Mouse (Mus musculus) stomach, embryonic 15.5 days (tissue): ENCODE data around the gene Reep6. TPM values are rescaled to one million over a fixed set of nuclear protein-coding genes. Genes with fewer than 3 reads are reported as not detected.
A peak's percentile ranks its signal among the peaks of the same experiment; 100 is the strongest.

Source experiments
- ATAC-seq: fragments of 200-750 bp; cut with Nextera tagmentation; 2 replicates; pipeline ENCODE4 v1.8.0; 2017; ENCODE audit warnings: low read depth, moderate number of reproducible peaks, moderate TSS enrichment; ENCODE audit not compliant: insufficient read depth, low FRiP score
- H3K27ac ChIP-seq: fragments of 300-500 bp; sonication (generic); 2 replicates; pipeline ENCODE4 v1.5.1; 2015; ENCODE audit warnings: mild to moderate bottlenecking, inconsistent platforms
- H3K27me3 ChIP-seq: fragments of 300-500 bp; sonication (generic); replicated peaks from 2 replicates; pipeline ENCODE4 v1.6.1; 2015; ENCODE audit warnings: inconsistent platforms
- H3K36me3 ChIP-seq: fragments of 300-500 bp; sonication (generic); 2 replicates; pipeline ENCODE4 v1.6.1; 2015; ENCODE audit warnings: inconsistent platforms
- H3K4me1 ChIP-seq: fragments of 300-500 bp; sonication (generic); 2 replicates; pipeline ENCODE4 v1.6.1; 2015; ENCODE audit warnings: inconsistent platforms
- H3K4me2 ChIP-seq: fragments of 300-500 bp; sonication (generic); 2 replicates; pipeline ENCODE4 v1.6.1; 2015; ENCODE audit warnings: mild to moderate bottlenecking, inconsistent platforms
- H3K4me3 ChIP-seq: fragments of 300-500 bp; sonication (generic); replicated peaks from 2 replicates; pipeline ENCODE4 v1.5.1; 2015; ENCODE audit warnings: inconsistent platforms
- H3K9ac ChIP-seq: fragments of 300-500 bp; sonication (generic); 2 replicates; pipeline ENCODE4 v1.6.1; 2015; ENCODE audit warnings: inconsistent platforms
- H3K9me3 ChIP-seq: fragments of 300-500 bp; sonication (generic); 2 replicates; pipeline ENCODE4 v1.6.1; 2016; ENCODE audit warnings: inconsistent platforms
- WGBS: fragments of 180-500 bp; shearing (Covaris S2); methylation state at CpG from one replicate; pipeline ENCODE4 v1.1.7; 2015; 5-methylcytosine and 5-hydroxymethylcytosine counted together
- polyA plus RNA-seq: library from polyadenylated mRNA; unstranded; fragments of >200 nt; fragmentation: Nextera tagmentation; extraction: Ambion mirVana; gene quantifications from 2 replicates; pipeline ENCODE4 v1.2.1, GENCODE M21; 2015

Reep6 gene
- polyA plus RNA-seq, 1 experiment from 2014 or later: 44.5 TPM

- ATAC-seq: no peak
- Histone ChIP-seq H3K9me3 (no peaks in the 10 kb centered on the region), H3K36me3 (no peaks in the 10 kb centered on the region), H3K27ac (no peak overlapping the region), H3K4me3 (peak overlapping the region; percentile 64; the same call in 1 of the 2 replicates), H3K27me3 (peaks cover 2% of the 10 kb centered on the region; the same call in 1 of the 2 replicates), H3K4me2 (peak overlapping the region; percentile 97), H3K9ac (no peak overlapping the region), H3K4me1 (peaks cover 32% of the 10 kb centered on the region)
- 94% methylated on average over 21 of the region's 21 CpGs for WGBS
Measured at GRCm38 (mm10) chr10:80321670-80322581, 7.8 kb upstream of the Reep6 start.

DNA sequence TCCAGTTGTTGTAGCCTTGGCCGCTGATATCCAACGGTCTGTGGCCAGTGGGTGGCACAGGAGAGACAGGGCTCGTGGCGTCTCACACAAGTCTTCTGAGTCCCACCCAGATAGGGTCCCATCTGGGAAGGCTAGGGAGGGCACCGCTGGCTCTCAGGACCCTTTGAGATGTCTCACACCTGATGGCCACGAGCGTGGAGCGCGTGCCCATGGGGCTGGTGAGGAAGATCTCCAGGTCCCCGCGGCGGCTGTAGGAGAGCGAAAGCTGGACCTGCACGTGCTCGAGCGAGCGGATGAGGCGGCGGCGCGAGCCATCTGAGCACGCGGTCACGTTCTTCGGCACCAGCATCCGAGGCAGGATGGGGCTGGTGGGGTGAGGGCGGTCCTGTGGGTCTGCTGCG is 6.9 kb upstream of the Reep6 start:
- H3K4me1 ChIP-seq: peaks cover 30% of the 10 kb centered on the region
- H3K27ac ChIP-seq: no peak overlapping the region
- WGBS: under 1% methylated on average over 28 of the region's 28 CpGs

DNA sequence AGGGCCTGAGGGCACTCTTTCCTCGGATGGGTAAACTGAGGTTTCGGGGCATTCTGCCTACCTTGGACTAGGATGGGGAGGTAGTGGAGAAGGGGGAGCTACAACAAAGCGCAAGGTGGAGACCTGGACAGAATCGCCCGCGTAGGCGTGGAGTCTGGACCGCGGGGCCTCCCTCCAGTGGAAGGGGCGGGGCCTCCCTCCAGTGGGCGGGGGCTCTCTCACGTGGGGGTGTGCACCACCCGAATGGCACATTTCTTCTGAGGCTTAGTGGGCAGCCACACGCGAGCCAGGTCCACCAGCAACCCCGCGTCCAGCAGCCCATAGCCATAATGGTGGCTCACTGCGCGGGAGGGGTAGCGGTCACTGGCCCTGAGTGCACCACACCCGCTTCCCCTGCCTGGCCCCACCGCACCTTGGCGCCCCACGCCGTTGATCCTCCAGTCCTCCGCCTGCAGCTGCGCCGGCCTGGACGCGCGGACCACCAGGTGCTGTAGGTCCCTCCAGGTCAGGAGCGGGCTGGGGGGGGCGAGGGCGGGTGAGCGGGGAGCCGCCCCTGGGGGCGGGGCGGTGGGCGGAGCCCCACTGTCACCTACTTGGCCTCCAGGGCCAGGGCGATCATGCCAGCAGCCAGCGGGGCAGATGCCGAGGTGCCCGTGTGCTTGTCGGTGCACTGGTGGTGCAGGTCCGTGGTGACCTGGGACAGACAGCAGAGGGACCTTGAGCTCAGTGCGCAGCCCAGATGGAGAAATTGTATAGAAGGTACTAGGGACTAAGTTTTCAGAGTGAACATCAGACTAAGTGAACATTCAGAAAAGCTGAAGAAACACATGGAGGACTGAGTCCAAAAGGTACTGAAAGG is 6.3 kb upstream of the Reep6 start:
- H3K4me2 ChIP-seq: peak overlapping the region; percentile 97
- peak overlapping the region; percentile 64 for H3K4me3 ChIP-seq
- H3K9me3 ChIP-seq: no peaks in the 10 kb centered on the region
- no peaks in the 10 kb centered on the region for H3K27me3 ChIP-seq
- WGBS: under 1% methylated on average over 45 of the region's 46 CpGs
- peak; percentile 51 for ATAC-seq
- peaks cover 30% of the 10 kb centered on the region for H3K4me1 ChIP-seq
- H3K9ac ChIP-seq: peak overlapping the region; percentile 60; the same call in 1 of the 2 replicates
- H3K27ac ChIP-seq: peak overlapping the region; percentile 12; the same call in 1 of the 2 replicates
- no peaks in the 10 kb centered on the region for H3K36me3 ChIP-seq

More for the DNA sequence above, 6.9 kb upstream of the Reep6 start:
- Histone ChIP-seq H3K9me3 (no peaks in the 10 kb centered on the region), H3K4me2 (peak overlapping the region; percentile 97), H3K36me3 (no peaks in the 10 kb centered on the region), H3K27me3 (no peaks in the 10 kb centered on the region), H3K9ac (peak overlapping the region; percentile 60), H3K4me3 (peak overlapping the region; percentile 64)
- ATAC-seq: 0 out of 2 replicates have a peak, but pooled peaks have one; percentile 0

DNA sequence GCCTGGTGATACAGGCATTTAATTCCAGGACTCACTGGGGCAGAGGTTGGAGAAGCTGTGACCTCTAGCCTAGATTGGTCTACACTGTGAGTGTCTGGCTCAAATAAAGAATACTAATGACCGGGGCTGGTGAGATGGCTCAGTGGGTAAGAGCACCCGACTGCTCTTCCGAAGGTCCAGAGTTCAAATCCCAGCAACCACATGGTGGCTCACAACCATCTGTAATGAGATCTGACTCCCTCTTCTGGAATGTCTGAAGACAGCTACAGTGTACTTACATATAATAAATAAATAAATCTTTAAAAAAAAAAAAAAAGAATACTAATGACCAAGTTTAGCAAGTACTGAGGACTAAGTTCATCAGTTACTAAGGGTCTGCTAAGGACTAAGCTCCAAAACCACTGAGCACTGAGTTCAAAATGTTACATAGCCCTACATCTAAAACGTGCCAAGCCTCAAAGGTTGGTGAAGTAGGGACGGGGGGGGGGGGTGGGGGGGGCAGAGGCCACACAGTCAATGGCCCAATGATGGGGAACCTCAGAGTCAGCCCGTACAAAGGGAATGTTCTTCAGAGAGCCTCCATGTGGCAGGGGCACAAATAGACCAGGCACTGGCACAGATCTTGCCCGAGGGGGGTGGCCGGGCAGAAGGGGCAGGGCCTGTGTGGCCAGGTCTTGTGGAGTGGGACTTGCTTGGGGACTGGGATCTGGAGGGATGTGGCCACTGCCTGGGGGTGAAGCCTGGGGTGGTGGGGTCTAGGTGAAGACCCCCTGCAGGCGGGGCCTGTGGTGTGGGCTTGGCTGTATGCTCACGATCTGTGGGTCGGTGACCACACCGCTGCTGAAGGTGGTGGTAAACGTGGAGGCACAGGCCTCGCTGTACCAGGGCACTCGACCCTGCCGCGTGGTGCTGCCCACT is 5.4 kb upstream of the Reep6 start:
- H3K4me3 ChIP-seq: 0 out of 2 replicates have a peak overlapping the region, but pooled peaks have one; percentile 64
- H3K36me3 ChIP-seq: no peaks in the 10 kb centered on the region
- 72% methylated on average over 17 of the region's 17 CpGs for WGBS
- no peak overlapping the region for H3K9ac ChIP-seq
- H3K27me3 ChIP-seq: no peaks in the 10 kb centered on the region
- no peak overlapping the region for H3K27ac ChIP-seq
- H3K4me1 ChIP-seq: peaks cover 32% of the 10 kb centered on the region
- peak overlapping the region; percentile 97 for H3K4me2 ChIP-seq
- no peak for ATAC-seq
- H3K9me3 ChIP-seq: no peaks in the 10 kb centered on the region

- Histone ChIP-seq H3K4me3 (no peak overlapping the region), H3K9ac (no peak overlapping the region), H3K27me3 (no peaks in the 10 kb centered on the region), H3K27ac (no peak overlapping the region), H3K4me2 (no peak overlapping the region), H3K4me1 (peaks cover 29% of the 10 kb centered on the region), H3K36me3 (no peaks in the 10 kb centered on the region), H3K9me3 (no peaks in the 10 kb centered on the region)
- no peak for ATAC-seq
- WGBS: 77% methylated on average over 21 of the region's 21 CpGs
Measured at GRCm38 (mm10) chr10:80325045-80325444, 4.7 kb upstream of the Reep6 start.

DNA sequence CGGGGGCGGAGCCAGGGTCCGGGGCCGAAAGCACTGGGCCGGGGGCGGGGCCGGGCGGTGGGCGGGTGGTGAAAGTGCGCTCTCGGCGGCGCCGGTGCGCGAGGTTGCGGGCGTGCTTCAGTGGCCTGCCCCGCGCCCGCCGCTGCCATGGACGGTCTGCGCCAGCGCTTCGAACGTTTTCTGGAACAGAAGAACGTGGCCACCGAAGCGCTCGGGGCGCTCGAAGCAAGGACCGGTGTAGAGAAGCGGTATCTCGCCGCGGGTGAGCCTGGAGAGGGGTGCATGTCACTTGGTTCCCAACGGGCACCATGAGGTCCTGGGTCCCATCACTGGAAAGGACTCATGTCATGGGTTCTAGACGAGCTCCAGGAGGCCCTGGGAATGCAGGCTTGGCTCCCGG is 331 bp downstream of the Reep6 start:
- Histone ChIP-seq H3K27ac (peak overlapping the region; percentile 57; the same call in 1 of the 2 replicates), H3K27me3 (no peaks in the 10 kb centered on the region), H3K4me3 (peak overlapping the region; percentile 50), H3K9ac (peak overlapping the region; percentile 43; the same call in 1 of the 2 replicates), H3K9me3 (no peaks in the 10 kb centered on the region), H3K36me3 (peaks cover under 1% of the 10 kb centered on the region; the same call in 1 of the 2 replicates), H3K4me2 (peak overlapping the region; percentile 97), H3K4me1 (peaks cover 33% of the 10 kb centered on the region)
- ATAC-seq: no peak
- WGBS: 2% methylated on average over 40 of the region's 41 CpGs

- H3K27me3 ChIP-seq: no peaks in the 10 kb centered on the region
- no peak overlapping the region for H3K9ac ChIP-seq
- peaks cover 6% of the 10 kb centered on the region; the same call in 1 of the 2 replicates for H3K36me3 ChIP-seq
- H3K4me2 ChIP-seq: peak overlapping the region; percentile 97
- H3K4me3 ChIP-seq: peak overlapping the region; percentile 50
- no peak for ATAC-seq
- peaks cover 30% of the 10 kb centered on the region for H3K4me1 ChIP-seq
- H3K9me3 ChIP-seq: no peaks in the 10 kb centered on the region
- 61% methylated on average over 2 of the region's 2 CpGs for WGBS
- H3K27ac ChIP-seq: peak overlapping the region; percentile 78
Measured at GRCm38 (mm10) chr10:80330888-80331287, 1.1 kb downstream of the Reep6 start.

DNA sequence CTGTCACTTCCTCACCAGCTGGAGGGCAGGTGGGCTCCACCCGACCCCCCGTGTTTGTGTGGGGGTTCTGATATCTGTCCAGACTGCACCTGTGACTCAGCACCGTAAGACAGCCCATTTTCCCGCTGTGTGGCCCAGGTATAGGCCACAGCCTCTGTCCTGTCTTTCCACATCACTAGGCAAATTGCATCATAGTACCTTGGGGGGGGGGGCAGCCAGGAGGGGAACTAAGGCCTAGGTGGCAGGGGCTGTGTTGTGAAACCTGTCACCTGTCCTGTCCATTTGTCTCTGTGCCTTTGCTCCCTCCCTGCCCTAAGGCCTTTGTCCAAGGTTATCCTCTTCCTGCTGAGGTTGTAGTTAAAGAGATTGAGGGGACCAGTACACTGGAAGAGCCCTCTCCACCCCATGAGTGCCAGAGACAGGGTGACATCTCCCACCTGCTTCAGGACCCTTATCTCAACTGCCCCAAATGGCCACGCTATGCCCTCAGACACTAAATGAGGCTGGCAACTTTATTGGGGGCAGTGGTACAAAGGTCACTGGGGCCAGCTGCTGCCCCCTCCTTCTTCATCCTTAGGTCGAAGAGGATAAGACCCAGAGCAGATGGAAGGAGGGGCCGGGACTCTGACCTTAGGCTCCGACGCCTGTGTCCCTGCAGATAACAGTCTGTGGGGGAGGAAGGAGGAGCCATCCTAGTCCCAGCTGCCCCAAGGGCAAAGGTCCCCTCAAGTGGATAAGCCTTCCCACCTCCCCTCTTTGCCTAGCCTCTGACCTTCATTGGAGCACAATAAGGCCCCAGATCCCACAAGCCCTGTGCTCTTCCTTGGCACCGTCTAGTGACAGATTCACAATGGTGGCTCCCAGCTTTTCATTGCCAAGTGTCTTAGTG is 2.1 kb downstream of the Reep6 start:
- Histone ChIP-seq H3K27me3 (no peaks in the 10 kb centered on the region), H3K36me3 (peaks cover 6% of the 10 kb centered on the region; the same call in 1 of the 2 replicates), H3K4me2 (peak overlapping the region; percentile 97), H3K9ac (no peak overlapping the region), H3K4me1 (peaks cover 30% of the 10 kb centered on the region), H3K4me3 (0 out of 2 replicates have a peak overlapping the region, but pooled peaks have one; percentile 50), H3K27ac (peak overlapping the region; percentile 78), H3K9me3 (no peaks in the 10 kb centered on the region)
- ATAC-seq: peak; percentile 24; the same call in 1 of the 2 replicates
- WGBS: 39% methylated on average over 10 of the region's 10 CpGs

DNA sequence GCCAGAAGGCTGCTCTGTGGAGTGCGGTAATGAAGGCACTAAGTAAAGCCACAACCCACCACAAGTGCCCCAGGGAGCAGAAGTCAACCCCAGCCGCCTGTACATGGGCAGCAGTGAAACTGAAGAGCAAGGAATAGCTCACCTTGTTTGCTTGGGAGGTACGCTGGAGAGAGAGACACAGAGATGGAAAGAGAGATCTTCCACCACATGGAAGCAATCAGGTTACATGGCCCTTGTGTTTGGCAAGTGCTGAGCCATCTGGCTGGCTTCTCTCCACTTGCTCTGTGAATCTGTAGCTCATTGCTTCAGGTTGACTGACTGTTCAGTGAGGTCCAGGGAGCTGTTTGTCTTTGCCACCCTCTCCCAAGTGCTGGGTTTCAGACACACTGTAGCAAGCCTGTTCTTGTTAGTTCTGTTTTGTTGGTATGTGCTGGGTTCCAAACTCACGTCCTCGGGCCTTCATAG is 2.8 kb downstream of the Reep6 start:
- H3K4me3 ChIP-seq: no peak overlapping the region
- 78% methylated on average over 5 of the region's 5 CpGs for WGBS
- peak overlapping the region; percentile 16; the same call in 1 of the 2 replicates for H3K27ac ChIP-seq
- no peaks in the 10 kb centered on the region for H3K27me3 ChIP-seq
- H3K4me1 ChIP-seq: peaks cover 30% of the 10 kb centered on the region
- H3K9ac ChIP-seq: no peak overlapping the region
- ATAC-seq: no peak
- no peaks in the 10 kb centered on the region for H3K9me3 ChIP-seq
- H3K36me3 ChIP-seq: peaks cover 6% of the 10 kb centered on the region; the same call in 1 of the 2 replicates
- H3K4me2 ChIP-seq: 0 out of 2 replicates have a peak overlapping the region, but pooled peaks have one; percentile 13

DNA sequence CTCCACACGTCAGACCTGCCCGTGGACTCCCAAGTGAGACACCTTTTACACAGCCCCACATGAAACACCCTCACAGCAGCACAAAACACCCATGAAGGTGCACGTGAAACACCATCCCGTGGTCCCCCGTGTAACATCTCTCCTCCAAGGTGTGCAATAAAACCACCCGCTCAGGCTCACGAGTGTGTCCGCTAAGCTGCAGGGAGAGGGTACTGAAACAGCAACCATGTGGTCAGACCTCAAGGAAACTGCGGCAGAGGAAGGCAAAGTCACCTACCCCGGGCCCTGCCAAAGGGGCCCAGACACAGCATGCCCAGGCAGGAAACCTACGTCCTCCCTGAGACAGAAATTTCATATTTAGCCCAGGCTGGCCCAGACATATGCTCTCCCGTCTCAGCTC is 6.5 kb downstream of the Reep6 start:
- Histone ChIP-seq H3K4me2 (no peak overlapping the region), H3K36me3 (peaks cover 6% of the 10 kb centered on the region; the same call in 1 of the 2 replicates), H3K9ac (no peak overlapping the region), H3K9me3 (no peaks in the 10 kb centered on the region), H3K4me1 (peaks cover 17% of the 10 kb centered on the region; the same call in 1 of the 2 replicates), H3K27me3 (peaks cover 11% of the 10 kb centered on the region), H3K27ac (no peak overlapping the region), H3K4me3 (no peak overlapping the region)
- ATAC-seq: no peak
- 83% methylated on average over 12 of the region's 12 CpGs for WGBS
